Mouse (Mus musculus): ENCODE results near the gene Ndufb11. TPM values are rescaled to one million over a fixed set of nuclear protein-coding genes. Genes with fewer than 3 reads are reported as not detected.

Gene Ndufb11
- total and polyA plus RNA-seq, 3 experiments, result 262 to 357 TPM; not detected in 1

DNA sequence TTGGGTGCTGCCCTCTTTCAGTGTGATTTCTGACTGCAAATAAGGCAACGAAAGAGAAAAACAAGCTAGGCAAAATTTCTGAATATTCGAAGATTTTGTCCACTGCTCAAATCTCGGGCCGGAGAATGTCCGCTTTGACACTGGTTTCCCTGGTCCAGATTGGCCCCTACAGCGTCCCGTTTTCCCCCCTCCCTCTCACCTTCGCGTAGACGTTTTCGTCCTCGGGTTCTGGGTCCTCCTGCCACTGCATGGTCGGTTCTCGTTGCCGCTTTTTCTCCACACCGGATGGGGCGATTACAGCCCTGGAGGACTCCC lies 601 bp downstream of the Ndufb11 start:
- no peaks in the 10 kb centered on the region for H3K27me3 ChIP-seq (ENCODE audit: control insufficient read depth in 1 of 2, insufficient read depth in 2 of 2, low read length in 2 of 2)
- H3K9me3 ChIP-seq (replicated peaks; ENCODE audit: insufficient read depth, low read length), result no peaks in the 10 kb centered on the region
- H3K36me3 ChIP-seq (ENCODE audit: control insufficient read depth in 1 of 2, insufficient read depth in 2 of 2, low read length in 2 of 2), result peaks cover 8 to 32% of the 10 kb centered on the region in 2 experiments
- H3K4me3 ChIP-seq (ENCODE audit: control insufficient read depth in 1 of 2, insufficient read depth in 1 of 2, low read depth in 2 of 2, low read length in 2 of 2), result peak overlapping the region; percentile 95 to 96
- TF ChIP-seq MAX (IDR thresholded peaks at IDR 0.05; ENCODE audit: low read length), result 0 out of 2 replicates have a peak, but pooled peaks have one; percentile 2
- no peak; the same call in 1 of the 2 replicates for TF ChIP-seq SIN3A (IDR thresholded peaks at IDR 0.05; ENCODE audit: low read length)
- TF ChIP-seq NELFE (IDR thresholded peaks at IDR 0.05; ENCODE audit: low read depth, low read length), result no peak
- 0 out of 2 replicates have a peak, but pooled peaks have one; percentile 66 for TF ChIP-seq CHD1 (IDR thresholded peaks at IDR 0.05; ENCODE audit: low read depth, low read length)
- TF ChIP-seq TAL1 (IDR thresholded peaks at IDR 0.05; ENCODE audit: low read length), result no peak
- TF ChIP-seq POLR2A (IDR thresholded peaks at IDR 0.05; ENCODE audit: control insufficient read depth in 1 of 2, insufficient read depth in 1 of 2, low read depth in 1 of 2, low read length in 2 of 2, poor library complexity in 1 of 2), result no peak
- no peak for DNase-seq (ENCODE audit: low read depth, low spot score)
- H3K9ac ChIP-seq (ENCODE audit: control insufficient read depth, low read depth, low read length, poor library complexity, severe bottlenecking), result peak overlapping the region; percentile 88
- peaks cover 2 to 20% of the 10 kb centered on the region in 2 experiments for H3K4me1 ChIP-seq (ENCODE audit: control insufficient read depth in 1 of 2, insufficient read depth in 2 of 2, low read length in 2 of 2)
- peak overlapping the region; percentile 98 for H3K27ac ChIP-seq (ENCODE audit: control insufficient read depth, low read depth, low read length)
- peaks cover 52% of the 10 kb centered on the region for H3K79me2 ChIP-seq (ENCODE audit: control insufficient read depth, insufficient read depth, low read length, poor library complexity)

DNA sequence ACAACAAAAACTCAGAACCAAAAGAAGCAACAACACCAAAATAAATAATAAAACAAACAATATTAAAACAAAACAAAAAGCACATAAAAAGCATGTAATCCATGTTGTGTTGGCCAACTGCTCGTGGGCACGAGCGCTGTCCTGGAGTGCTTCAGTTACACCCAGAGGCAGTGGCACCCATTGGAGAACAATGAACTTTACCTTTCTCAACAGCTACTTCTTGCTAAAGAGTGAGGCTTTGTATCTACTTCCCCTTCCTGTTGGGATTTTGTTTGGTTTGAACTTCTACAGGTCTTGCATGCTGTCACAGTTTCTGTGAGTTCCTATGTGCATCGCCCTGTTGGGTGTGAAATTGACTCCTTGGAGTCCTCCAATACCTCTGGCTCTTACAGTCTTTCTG lies 8.9 kb downstream of the Ndufb11 start:
- H3K27me3 ChIP-seq (ENCODE audit: control insufficient read depth in 1 of 2, insufficient read depth in 2 of 2, low read length in 2 of 2), result no peaks in the 10 kb centered on the region
- TF ChIP-seq ETS1 (IDR thresholded peaks at IDR 0.05; ENCODE audit: low read depth, low read length) (no peak), ZNF384 (IDR thresholded peaks at IDR 0.05; ENCODE audit: low read depth, low read length) (no peak), NRF1 (IDR thresholded peaks at IDR 0.05; ENCODE audit: insufficient read depth, low read depth, low read length, poor library complexity, severe bottlenecking) (no peak), MEF2A (IDR thresholded peaks at IDR 0.05; ENCODE audit: extremely low read depth, insufficient replicate concordance, low read depth, low read length, poor library complexity, severe bottlenecking) (no peak), TCF12 (IDR thresholded peaks at IDR 0.05; ENCODE audit: low read depth, low read length) (no peak), CHD1 (IDR thresholded peaks at IDR 0.05; ENCODE audit: low read depth, low read length) (no peak)
- H3K79me2 ChIP-seq (ENCODE audit: control insufficient read depth, insufficient read depth, low read length, poor library complexity), result no peaks in the 10 kb centered on the region
- no peak overlapping the region for H3K4me3 ChIP-seq (ENCODE audit: control insufficient read depth in 1 of 2, insufficient read depth in 1 of 2, low read depth in 2 of 2, low read length in 2 of 2)
- H3K9me3 ChIP-seq (replicated peaks; ENCODE audit: insufficient read depth, low read length), result no peaks in the 10 kb centered on the region
- peaks cover 0 to 7% of the 10 kb centered on the region in 2 experiments; a peak in 2 of 4 replicates for H3K36me3 ChIP-seq (ENCODE audit: control insufficient read depth in 1 of 2, insufficient read depth in 2 of 2, low read length in 2 of 2)
- peak; percentile 37 for DNase-seq (ENCODE audit: low read depth, low spot score)
- H3K4me1 ChIP-seq (ENCODE audit: control insufficient read depth in 1 of 2, insufficient read depth in 2 of 2, low read length in 2 of 2), result peaks cover 0 to 7% of the 10 kb centered on the region in 2 experiments; a peak in 1 of 4 replicates
- no peak overlapping the region for H3K27ac ChIP-seq (ENCODE audit: control insufficient read depth, low read depth, low read length)
- H3K9ac ChIP-seq (ENCODE audit: control insufficient read depth, low read depth, low read length, poor library complexity, severe bottlenecking), result no peak overlapping the region

DNA sequence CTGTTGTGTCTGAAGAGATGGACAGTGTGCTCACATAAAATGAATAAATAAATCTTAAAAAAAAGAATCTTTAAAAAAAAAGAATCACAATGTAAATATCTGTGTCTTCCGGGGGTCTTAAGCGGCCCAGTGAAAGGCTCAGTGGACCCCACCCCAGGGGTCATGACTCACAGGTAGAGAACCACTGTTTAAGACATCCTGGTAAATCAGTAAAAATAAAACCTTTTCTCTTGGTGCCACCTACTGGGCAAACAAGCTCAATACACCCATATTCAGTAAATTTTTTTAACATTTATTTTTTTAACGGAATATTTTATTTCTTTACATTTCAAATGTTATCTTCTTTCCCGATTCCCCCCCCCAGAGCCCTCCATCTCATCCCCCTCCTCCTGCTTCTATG lies 29.5 kb downstream of the Ndufb11 start:
- Histone ChIP-seq H3K4me1 (ENCODE audit: control insufficient read depth in 1 of 2, insufficient read depth in 2 of 2, low read length in 2 of 2) (no peaks in the 10 kb centered on the region), H3K4me3 (ENCODE audit: control insufficient read depth in 1 of 2, insufficient read depth in 1 of 2, low read depth in 2 of 2, low read length in 2 of 2) (no peak overlapping the region), H3K79me2 (ENCODE audit: control insufficient read depth, insufficient read depth, low read length, poor library complexity) (no peaks in the 10 kb centered on the region), H3K27ac (ENCODE audit: control insufficient read depth, low read depth, low read length) (no peak overlapping the region), H3K9me3 (replicated peaks; ENCODE audit: insufficient read depth, low read length) (no peaks in the 10 kb centered on the region), H3K9ac (ENCODE audit: control insufficient read depth, low read depth, low read length, poor library complexity, severe bottlenecking) (no peak overlapping the region), H3K27me3 (ENCODE audit: control insufficient read depth in 1 of 2, insufficient read depth in 2 of 2, low read length in 2 of 2) (no peaks in the 10 kb centered on the region; a peak in 1 of 4 replicates), H3K36me3 (ENCODE audit: control insufficient read depth in 1 of 2, insufficient read depth in 2 of 2, low read length in 2 of 2) (no peaks in the 10 kb centered on the region)
- peak; percentile 44 for DNase-seq (ENCODE audit: low read depth, low spot score)
- TF ChIP-seq CTCF (IDR thresholded peaks at IDR 0.05 in 2 of 3, conservative IDR thresholded peaks at IDR 0.05 in 1 of 3; ENCODE audit: control insufficient read depth in 1 of 3, insufficient read depth in 1 of 3, low read depth in 2 of 3, low read length in 3 of 3, poor library complexity in 1 of 3, severe bottlenecking in 1 of 3), result peak; percentile 15 to 73 (median 17); a peak in 4 of 6 replicates
- TF ChIP-seq ZC3H11A (IDR thresholded peaks at IDR 0.05; ENCODE audit: low read depth, low read length), result peak; percentile 78
- peak; percentile 91 for TF ChIP-seq RAD21 (IDR thresholded peaks at IDR 0.05; ENCODE audit: low read depth, low read length)
- no peak for TF ChIP-seq NELFE (IDR thresholded peaks at IDR 0.05; ENCODE audit: low read depth, low read length)
- TF ChIP-seq SMC3 (IDR thresholded peaks at IDR 0.05; ENCODE audit: low read depth, low read length), result peak; percentile 72
- peak; percentile 87 for TF ChIP-seq ZNF384 (IDR thresholded peaks at IDR 0.05; ENCODE audit: low read depth, low read length)
- no peak for TF ChIP-seq MEF2A (IDR thresholded peaks at IDR 0.05; ENCODE audit: extremely low read depth, insufficient replicate concordance, low read depth, low read length, poor library complexity, severe bottlenecking)
